Mouse (Mus musculus) midbrain, postnatal 0 days (tissue): Measurements from ENCODE around the gene Snx8. TPM values are rescaled to one million over a fixed set of nuclear protein-coding genes. Genes with fewer than 3 reads are reported as not detected.

Experiments
- ATAC-seq: fragments of 200-750 bp; cut with Nextera tagmentation; 2 replicates; pipeline ENCODE4 v1.8.0; 2017; ENCODE audit warnings: moderate number of reproducible peaks, mild to moderate bottlenecking, moderate TSS enrichment, moderate library complexity; ENCODE audit not compliant: low FRiP score
- DNase-seq: peaks from one replicate; pipeline ENCODE4 v3.0.0-alpha.2; 2015; ENCODE audit warnings: low spot score
- H3K27ac ChIP-seq: fragments of 300-500 bp; sonication (generic); 2 replicates; pipeline ENCODE4 v1.5.1; 2014; ENCODE audit warnings: low read depth, mild to moderate bottlenecking, low read length, mixed read lengths
- H3K27me3 ChIP-seq: fragments of 300-500 bp; sonication (generic); 2 replicates; pipeline ENCODE4 v1.6.1; 2014; ENCODE audit warnings: low read length, control low read depth, mixed read lengths; ENCODE audit not compliant: insufficient read depth
- H3K36me3 ChIP-seq: fragments of 300-500 bp; sonication (generic); 2 replicates; pipeline ENCODE4 v1.6.1; 2014; ENCODE audit warnings: low read length, control low read depth, mixed read lengths; ENCODE audit not compliant: insufficient read depth
- H3K4me1 ChIP-seq: fragments of 300-500 bp; sonication (generic); 2 replicates; pipeline ENCODE4 v1.6.1; 2014; ENCODE audit warnings: mild to moderate bottlenecking, control low read depth, antibody characterized with exemption, low read length, mixed read lengths; ENCODE audit not compliant: insufficient read depth
- H3K4me2 ChIP-seq: fragments of 300-500 bp; sonication (generic); 2 replicates; pipeline ENCODE4 v1.6.1; 2014; ENCODE audit warnings: low read depth, mild to moderate bottlenecking, low read length, mixed read lengths; ENCODE audit not compliant: poor library complexity, severe bottlenecking
- H3K4me3 ChIP-seq: fragments of 300-500 bp; sonication (generic); 2 replicates; pipeline ENCODE4 v1.5.1; 2014; ENCODE audit warnings: low read depth, mild to moderate bottlenecking, low read length, moderate library complexity
- H3K9ac ChIP-seq: fragments of 300-500 bp; sonication (generic); replicated peaks from 2 replicates; pipeline ENCODE4 v1.6.1; 2014; ENCODE audit warnings: mild to moderate bottlenecking, low read length, moderate library complexity, mixed read lengths; ENCODE audit not compliant: poor library complexity, severe bottlenecking
- H3K9me3 ChIP-seq: fragments of 300-500 bp; sonication (generic); 2 replicates; pipeline ENCODE4 v1.6.1; 2016; ENCODE audit warnings: low read length, control low read depth
- CTCF ChIP-seq: IDR thresholded peaks from 2 replicates; pipeline ENCODE4 v1.5.1; 2016; ENCODE audit warnings: antibody characterized with exemption, mild to moderate bottlenecking
- WGBS: fragments of 180-500 bp; shearing (Covaris S2); extraction: QIAGEN DNeasy Blood & Tissue Kit; methylation state at CpG from one replicate; pipeline ENCODE4 v1.1.7; 2014; 5-methylcytosine and 5-hydroxymethylcytosine counted together
- polyA plus RNA-seq: library from polyadenylated mRNA; unstranded; fragments of >200 nt; fragmentation: Nextera tagmentation; extraction: Ambion mirVana; gene quantifications from 2 replicates; pipeline ENCODE4 v1.2.1, GENCODE M21; 2015
- total RNA-seq: library from RNA; depleted of rRNA; stranded (reverse); fragments of >200 nt; gene quantifications from 2 replicates; pipeline ENCODE4 v1.2.3, GENCODE M21; 2014

Gene Snx8
- total and polyA plus RNA-seq, 2 experiments from 2014 or later: 46.9 to 86.8 TPM

DNA sequence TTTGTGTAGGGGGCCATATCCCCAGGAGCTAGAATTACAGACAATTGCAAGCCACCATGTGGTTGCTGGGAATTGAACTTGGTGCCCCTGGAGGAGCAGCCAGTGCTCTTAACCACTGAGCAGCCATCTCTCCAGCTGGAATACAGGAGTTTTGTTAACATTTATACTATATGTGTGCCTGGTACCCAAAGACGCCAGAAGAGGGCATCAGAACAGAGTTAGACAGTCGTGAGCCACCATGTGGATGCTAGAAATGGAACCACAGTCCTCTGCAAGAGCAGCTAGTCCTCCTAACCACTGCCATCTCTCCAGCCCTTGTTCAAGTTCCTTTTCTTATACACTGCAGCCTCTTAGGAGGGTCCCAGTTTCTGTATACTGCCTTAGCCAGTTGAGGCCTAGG lies 55.4 kb downstream of the Snx8 start:
- ATAC-seq (no peak), DNase-seq (peak; percentile 25)
- Histone ChIP-seq H3K27me3 (no peaks in the 10 kb centered on the region), H3K36me3 (0 out of 2 replicates have a peak, but pooled peaks cover 6% of the 10 kb centered on the region), H3K4me2 (no peak overlapping the region), H3K9me3 (no peaks in the 10 kb centered on the region), H3K9ac (no peak overlapping the region), H3K4me3 (no peak overlapping the region), H3K27ac (no peak overlapping the region), H3K4me1 (peaks cover 7% of the 10 kb centered on the region)
- peak; percentile 61 for TF ChIP-seq CTCF
- WGBS: 17% methylated on average over 2 of the region's 2 CpGs

DNA sequence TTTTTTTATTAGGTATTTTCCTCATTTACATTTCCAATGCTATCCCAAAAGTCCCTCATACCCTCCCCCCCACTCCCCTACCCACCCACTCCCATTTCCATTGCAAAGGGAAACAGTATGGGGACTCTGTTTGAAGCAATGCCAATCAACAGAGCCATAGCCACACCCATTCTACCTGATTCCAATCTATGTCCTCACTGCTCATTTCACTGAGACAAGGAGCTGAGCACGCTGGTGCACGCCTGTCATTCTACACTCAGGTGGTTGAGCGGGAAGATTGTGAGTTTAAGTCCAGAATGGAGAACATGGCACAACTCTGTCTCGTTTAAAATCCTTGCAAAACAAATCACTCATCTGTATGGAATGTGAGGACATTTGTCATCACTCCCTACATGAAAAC lies 56.5 kb downstream of the Snx8 start:
- no peak for DNase-seq
- TF ChIP-seq CTCF: no peak
- Histone ChIP-seq H3K9ac (no peak overlapping the region), H3K4me1 (peaks cover 7% of the 10 kb centered on the region), H3K4me3 (no peak overlapping the region), H3K9me3 (no peaks in the 10 kb centered on the region), H3K27ac (no peak overlapping the region), H3K4me2 (no peak overlapping the region), H3K36me3 (peaks cover 10% of the 10 kb centered on the region; the same call in 1 of the 2 replicates), H3K27me3 (no peaks in the 10 kb centered on the region)
- 69% methylated on average over 4 of the region's 4 CpGs for WGBS
- no peak for ATAC-seq

DNA sequence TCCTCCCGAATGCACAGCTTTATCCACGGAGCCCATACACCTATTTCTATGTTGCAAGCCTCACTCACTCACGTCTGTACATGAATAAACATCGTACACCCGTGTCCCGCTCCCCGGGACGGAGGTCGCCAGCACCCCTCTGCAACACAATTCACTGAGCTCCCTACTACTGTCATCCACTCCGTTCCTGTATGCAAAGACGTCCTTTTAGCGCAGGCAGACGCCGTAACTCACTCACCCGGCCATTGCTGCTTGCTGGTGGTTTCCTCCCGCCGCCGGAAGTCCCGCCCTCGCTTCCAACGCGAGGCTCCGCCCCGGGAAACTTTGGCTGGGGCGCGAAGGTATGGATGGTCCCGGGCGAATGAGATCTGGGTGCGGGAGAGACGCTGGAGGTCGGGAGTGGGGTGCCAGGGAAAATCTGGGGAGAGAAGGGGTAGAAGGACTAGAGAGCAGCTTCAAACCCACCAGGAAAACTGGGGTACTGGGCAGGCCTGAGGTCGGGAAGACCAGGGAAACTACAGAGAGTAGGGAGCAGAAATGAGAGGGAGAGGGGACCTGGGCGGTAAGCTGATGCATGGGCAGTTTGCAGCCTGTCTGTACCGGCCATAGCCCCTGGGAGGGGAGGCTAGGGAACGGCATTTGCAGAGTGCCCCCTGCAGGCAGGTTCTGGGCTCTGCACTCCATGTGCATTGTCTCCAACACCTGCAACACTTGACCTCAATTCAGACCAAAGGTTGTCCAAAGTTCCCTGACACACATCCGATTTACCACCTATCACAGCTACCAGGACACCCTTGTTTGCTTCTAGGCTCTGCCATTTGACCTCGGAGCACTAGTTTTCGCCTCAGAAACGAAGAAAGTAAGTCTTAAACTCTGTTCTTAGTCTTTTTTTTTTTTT lies 57.2 kb downstream of the Snx8 start, which contains the start of gene Mrm2:
TSS of gene Mrm2 (minus strand) at position 284 of the 898 bp plus-strand sequence.
- ATAC-seq: peak; percentile 74
- no peaks in the 10 kb centered on the region for H3K27me3 ChIP-seq
- WGBS: 1% methylated on average over 39 of the region's 39 CpGs

DNA sequence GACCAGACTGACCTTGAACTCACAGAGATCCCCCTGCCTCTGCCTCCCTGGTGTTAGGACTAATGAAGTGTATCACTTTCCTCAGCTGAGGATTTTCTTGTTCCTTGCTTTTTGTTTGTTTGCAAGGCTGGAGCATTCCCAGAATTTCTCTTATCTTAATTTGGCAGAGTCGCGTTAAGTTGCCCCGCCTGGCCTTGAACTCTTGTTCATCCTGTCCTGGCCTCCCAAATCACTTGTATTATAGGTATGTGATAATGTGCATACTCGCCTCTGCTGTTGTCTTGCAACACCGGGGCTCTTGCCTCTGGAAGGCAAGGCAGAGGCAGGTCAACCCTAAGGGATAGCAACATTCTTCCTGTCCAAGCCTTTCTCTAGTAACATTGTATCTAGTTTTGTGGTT lies 65.0 kb downstream of the Snx8 start:
- Histone ChIP-seq H3K4me1 (0 out of 2 replicates have a peak, but pooled peaks cover 4% of the 10 kb centered on the region), H3K9me3 (no peaks in the 10 kb centered on the region), H3K27ac (no peak overlapping the region), H3K4me3 (no peak overlapping the region), H3K9ac (no peak overlapping the region), H3K4me2 (no peak overlapping the region), H3K27me3 (no peaks in the 10 kb centered on the region), H3K36me3 (peaks cover 8% of the 10 kb centered on the region)
- 97% methylated on average over 5 of the region's 5 CpGs for WGBS
- TF ChIP-seq CTCF: no peak
- no peak for ATAC-seq
- DNase-seq: no peak

More for the DNA sequence above, 57.2 kb downstream of the Snx8 start, which contains the start of gene Mrm2:
- Histone ChIP-seq H3K9ac (peak within 1 kb of the TSS; percentile 68), H3K4me3 (peak within 1 kb of the TSS; percentile 52), H3K27ac (peak within 1 kb of the TSS; percentile 73), H3K36me3 (peaks cover 10% of the 10 kb centered on the region), H3K9me3 (no peaks in the 10 kb centered on the region), H3K4me1 (peaks cover 7% of the 10 kb centered on the region), H3K4me2 (peak within 1 kb of the TSS; percentile 88)
- peak; percentile 79 for TF ChIP-seq CTCF
- DNase-seq: peak; percentile 72

DNA sequence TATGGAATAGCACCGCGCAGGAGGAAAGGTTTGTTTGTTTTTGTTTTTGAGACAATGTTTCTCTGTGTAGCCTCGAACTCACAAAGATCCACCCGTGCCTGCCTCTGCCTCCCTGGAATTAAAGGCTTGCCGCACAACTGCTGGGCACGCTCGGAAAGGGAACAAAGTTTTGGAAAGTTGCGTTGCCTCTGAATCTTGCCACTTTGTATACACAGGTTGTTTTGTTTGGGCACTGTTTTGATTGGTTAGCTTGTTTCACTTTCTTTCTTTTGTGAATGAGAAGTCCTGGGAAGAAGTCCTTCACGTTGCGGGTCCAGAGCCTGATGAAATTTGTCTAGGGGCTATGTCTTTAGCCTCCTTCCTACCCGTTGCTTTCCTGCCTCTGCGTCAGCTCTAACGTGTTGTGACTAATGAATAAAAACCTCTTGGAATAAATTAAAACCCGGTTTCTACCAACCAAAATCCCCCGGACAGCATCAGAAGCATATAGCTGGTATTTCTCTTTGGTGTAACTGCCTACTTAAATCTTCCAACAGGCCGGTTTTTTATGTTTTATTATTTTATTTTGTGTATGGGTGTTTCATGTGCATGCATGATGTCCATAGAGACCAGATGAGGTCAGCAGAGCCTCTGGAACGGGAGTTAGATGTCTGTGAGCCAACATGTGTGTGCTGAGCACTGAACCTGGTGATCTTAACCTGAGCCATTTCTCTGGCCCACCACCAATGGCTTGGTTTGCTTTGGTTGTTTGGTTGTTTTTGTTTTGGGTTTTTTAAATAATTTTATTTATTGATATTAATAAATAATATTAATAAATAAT lies 67.1 kb downstream of the Snx8 start:
- TF ChIP-seq CTCF: 0 out of 2 replicates have a peak, but pooled peaks have one; percentile 11
- Histone ChIP-seq H3K36me3 (no peaks in the 10 kb centered on the region; the same call in 1 of the 2 replicates), H3K9ac (peak overlapping the region; percentile 99), H3K4me1 (0 out of 2 replicates have a peak, but pooled peaks cover 4% of the 10 kb centered on the region), H3K27me3 (no peaks in the 10 kb centered on the region), H3K4me3 (peak overlapping the region; percentile 66), H3K4me2 (peak overlapping the region; percentile 92), H3K9me3 (no peaks in the 10 kb centered on the region), H3K27ac (peak overlapping the region; percentile 64)
- ATAC-seq: peak; percentile 28; the same call in 1 of the 2 replicates
- WGBS: under 1% methylated on average over 17 of the region's 17 CpGs
- peak; percentile 21 for DNase-seq
